Comparison of ENCODE assay signal across 7 mouse cellular contexts in genomic region chr4:155803340-155804041, GRCm38 (mm10). TPM values are rescaled to one million over a fixed set of nuclear protein-coding genes. Genes with fewer than 3 reads are reported as not detected.
DNase-seq lines count a peak whose midpoint lies in the region; ATAC-seq and TF ChIP-seq lines count a peak whose summit lies in the region.

No protein-coding gene starts in this region.

- peak overlapping the region; percentile 75 for H3K27ac ChIP-seq in embryonic facial prominence, embryonic 12.5 days
- H3K27ac ChIP-seq in heart, adult 2 months, result peak overlapping the region; percentile 88
- H3K27ac ChIP-seq in limb, embryonic 13.5 days, result peak overlapping the region; percentile 44; the same call in 1 of the 2 replicates
- H3K27ac ChIP-seq in midbrain, embryonic 16.5 days (ENCODE audit: low read length), result peak overlapping the region; percentile 74

- peaks cover 24% of the 10 kb centered on the region for H3K36me3 ChIP-seq in embryonic facial prominence, embryonic 12.5 days
- peaks cover 9% of the 10 kb centered on the region for H3K36me3 ChIP-seq in heart, adult 2 months (ENCODE audit: control insufficient read depth, insufficient read depth, low read length)
- peaks cover 33% of the 10 kb centered on the region for H3K36me3 ChIP-seq in limb, embryonic 13.5 days
- peaks cover 7% of the 10 kb centered on the region for H3K36me3 ChIP-seq in midbrain, embryonic 16.5 days (ENCODE audit: control insufficient read depth, insufficient read depth, low read length)

- WGBS in embryonic facial prominence, embryonic 12.5 days, result under 1% methylated on average over 57 of the region's 58 CpGs
- WGBS in heart, adult 2 months, result under 1% methylated on average over 58 of the region's 58 CpGs
- WGBS in limb, embryonic 13.5 days, result 0% methylated on average over 53 of the region's 58 CpGs
- WGBS in midbrain, embryonic 16.5 days, result under 1% methylated on average over 57 of the region's 58 CpGs

- DNase-seq in adrenal gland, postnatal 25 days, result peak; percentile 97
- peak; percentile 95 to 97 for DNase-seq in heart, adult 2 months
- DNase-seq in kidney, adult 8-10 months, result peak; percentile 93 to 95
- peak; percentile 96 to 98 for DNase-seq in spleen, postnatal 10 days (ENCODE audit: low spot score in 2 of 2)

- peak overlapping the region; percentile 90 for H3K4me3 ChIP-seq in embryonic facial prominence, embryonic 12.5 days
- H3K4me3 ChIP-seq in heart, adult 2 months, result peak overlapping the region; percentile 96
- peak overlapping the region; percentile 93 for H3K4me3 ChIP-seq in limb, embryonic 13.5 days
- peak overlapping the region; percentile 74 for H3K4me3 ChIP-seq in midbrain, embryonic 16.5 days (ENCODE audit: low read depth, low read length)

- no peaks in the 10 kb centered on the region for H3K27me3 ChIP-seq in embryonic facial prominence, embryonic 12.5 days
- H3K27me3 ChIP-seq in heart, adult 2 months (ENCODE audit: control insufficient read depth, insufficient read depth, low read length), result no peaks in the 10 kb centered on the region
- no peaks in the 10 kb centered on the region for H3K27me3 ChIP-seq in limb, embryonic 13.5 days
- no peaks in the 10 kb centered on the region for H3K27me3 ChIP-seq in midbrain, embryonic 16.5 days (ENCODE audit: control insufficient read depth, insufficient read depth, low read depth, low read length)

- peak; percentile 84 for TF ChIP-seq POLR2A in heart, adult 2 months (IDR thresholded peaks at IDR 0.05; ENCODE audit: insufficient read depth, low read depth, low read length)

- H3K4me1 ChIP-seq in embryonic facial prominence, embryonic 12.5 days, result peaks cover 15% of the 10 kb centered on the region
- H3K4me1 ChIP-seq in heart, adult 2 months (ENCODE audit: control insufficient read depth, insufficient read depth, low read length), result peaks cover 7% of the 10 kb centered on the region
- peaks cover 19% of the 10 kb centered on the region for H3K4me1 ChIP-seq in limb, embryonic 13.5 days
- peaks cover 17% of the 10 kb centered on the region for H3K4me1 ChIP-seq in midbrain, embryonic 16.5 days (ENCODE audit: control insufficient read depth, insufficient read depth, low read length)

- TF ChIP-seq CTCF in heart, adult 2 months (IDR thresholded peaks at IDR 0.05), result no peak

- no peaks in the 10 kb centered on the region for H3K9me3 ChIP-seq in embryonic facial prominence, embryonic 12.5 days
- no peaks in the 10 kb centered on the region for H3K9me3 ChIP-seq in limb, embryonic 13.5 days
- H3K9me3 ChIP-seq in midbrain, embryonic 16.5 days (replicated peaks; ENCODE audit: control insufficient read depth, low read length, poor library complexity, severe bottlenecking), result no peaks in the 10 kb centered on the region

- peak overlapping the region; percentile 90 for H3K9ac ChIP-seq in embryonic facial prominence, embryonic 12.5 days
- H3K9ac ChIP-seq in heart, adult 2 months (ENCODE audit: low read depth, low read length), result peak overlapping the region; percentile 98
- H3K9ac ChIP-seq in limb, embryonic 13.5 days, result peak overlapping the region; percentile 89
- peak overlapping the region; percentile 92 for H3K9ac ChIP-seq in midbrain, embryonic 16.5 days (ENCODE audit: low read depth, low read length)

- ATAC-seq in embryonic facial prominence, embryonic 12.5 days (ENCODE audit: insufficient number of reproducible peaks, insufficient read depth, low FRiP score, low TSS enrichment), result peak; percentile 98
- ATAC-seq in limb, embryonic 13.5 days (ENCODE audit: low FRiP score, low read depth), result peak; percentile 97
- ATAC-seq in midbrain, embryonic 16.5 days, result peak; percentile 98

- peak overlapping the region; percentile 61 for H3K4me2 ChIP-seq in embryonic facial prominence, embryonic 12.5 days (replicated peaks)
- H3K4me2 ChIP-seq in limb, embryonic 13.5 days (replicated peaks), result peak overlapping the region; percentile 75
- peak overlapping the region; percentile 73 for H3K4me2 ChIP-seq in midbrain, embryonic 16.5 days (ENCODE audit: low read length)

- TF ChIP-seq EP300 in heart, adult 2 months (IDR thresholded peaks at IDR 0.05; ENCODE audit: insufficient read depth, low read depth, low read length), result peak; percentile 27; the same call in 1 of the 2 replicates

- intact Hi-C loops in heart, adult 2 months (cut with DNase I), result loop anchor here (1.0 to 5.0 kb wide), 4 partner anchors 9 to 41 kb away; partner anchors contain the start of genes Atad3a, Aurkaip1, Ccnl2 and Tmem88b

- H3K79me2 ChIP-seq in heart, adult 2 months (replicated peaks; ENCODE audit: control insufficient read depth, insufficient read depth, low read length), result peaks cover 3% of the 10 kb centered on the region; the same call in 1 of the 2 replicates

RNA-seq across cellular contexts. Expression of gene Mrpl20, which starts 0.8 kb away (rescaled TPM):
- total RNA-seq in adrenal gland, postnatal 25 days (2021), result 126 and 163 TPM in 2 replicates
- polyA plus RNA-seq in embryonic facial prominence, embryonic 12.5 days (2016; fragmentation: Nextera tagmentation; extraction: Ambion mirVana), result 214 TPM in 2 replicates
- 10 to 100 TPM; 69.9 to 77.9 TPM for total RNA-seq in heart, adult 2 months (2021)
- 49.6 and 50.7 TPM in 2 replicates for polyA plus RNA-seq in heart, adult 2 months (2012; rRNA removed)
- 213 and 220 TPM in 2 replicates for polyA plus RNA-seq in limb, embryonic 13.5 days (2015; fragmentation: Nextera tagmentation; extraction: Ambion mirVana)
- 243 and 257 TPM in 2 replicates for polyA plus RNA-seq in midbrain, embryonic 16.5 days (2015; fragmentation: Nextera tagmentation; extraction: Ambion mirVana)

RNA-seq across cellular contexts. Expression of gene Ccnl2, which starts 8.8 kb away (rescaled TPM):
- 150 and 170 TPM in 2 replicates for total RNA-seq in adrenal gland, postnatal 25 days (2021)
- 243 and 253 TPM in 2 replicates for polyA plus RNA-seq in embryonic facial prominence, embryonic 12.5 days (2016; fragmentation: Nextera tagmentation; extraction: Ambion mirVana)
- total RNA-seq in heart, adult 2 months (2021), result 10 to 100 TPM; 26.6 to 27.4 TPM
- 46.0 and 69.4 TPM in 2 replicates for polyA plus RNA-seq in heart, adult 2 months (2012; rRNA removed)
- polyA plus RNA-seq in limb, embryonic 13.5 days (2015; fragmentation: Nextera tagmentation; extraction: Ambion mirVana), result 211 and 231 TPM in 2 replicates
- 148 and 154 TPM in 2 replicates for polyA plus RNA-seq in midbrain, embryonic 16.5 days (2015; fragmentation: Nextera tagmentation; extraction: Ambion mirVana)

RNA-seq across cellular contexts. Expression of gene Ankrd65, which starts 13.3 kb away (rescaled TPM):
- total RNA-seq in adrenal gland, postnatal 25 days (2021), result not detected in 2 replicates
- 0.25 TPM in 1 of 2 replicates, not detected in the other for polyA plus RNA-seq in embryonic facial prominence, embryonic 12.5 days (2016; fragmentation: Nextera tagmentation; extraction: Ambion mirVana)
- not detected for total RNA-seq in heart, adult 2 months (2021)
- polyA plus RNA-seq in heart, adult 2 months (2012; rRNA removed), result 0.41 TPM in 1 of 2 replicates, not detected in the other
- not detected in 2 replicates for polyA plus RNA-seq in limb, embryonic 13.5 days (2015; fragmentation: Nextera tagmentation; extraction: Ambion mirVana)
- not detected in 2 replicates for polyA plus RNA-seq in midbrain, embryonic 16.5 days (2015; fragmentation: Nextera tagmentation; extraction: Ambion mirVana)

RNA-seq across cellular contexts. Expression of gene Tmem88b, which starts 17.8 kb away (rescaled TPM):
- 0.79 and 1.2 TPM in 2 replicates for total RNA-seq in adrenal gland, postnatal 25 days (2021)
- 0.69 and 1.0 TPM in 2 replicates for polyA plus RNA-seq in embryonic facial prominence, embryonic 12.5 days (2016; fragmentation: Nextera tagmentation; extraction: Ambion mirVana)
- total RNA-seq in heart, adult 2 months (2021), result 1 to 10 TPM in 1 of 2 experiments, under 1 TPM in 1; 0.84 to 1.1 TPM
- polyA plus RNA-seq in heart, adult 2 months (2012; rRNA removed), result 0.96 and 2.0 TPM in 2 replicates
- 0.64 and 0.81 TPM in 2 replicates for polyA plus RNA-seq in limb, embryonic 13.5 days (2015; fragmentation: Nextera tagmentation; extraction: Ambion mirVana)
- 0.85 and 1.1 TPM in 2 replicates for polyA plus RNA-seq in midbrain, embryonic 16.5 days (2015; fragmentation: Nextera tagmentation; extraction: Ambion mirVana)

RNA-seq across cellular contexts. Expression of gene Aurkaip1, which starts 27.6 kb away (rescaled TPM):
- total RNA-seq in adrenal gland, postnatal 25 days (2021), result 135 and 160 TPM in 2 replicates
- polyA plus RNA-seq in embryonic facial prominence, embryonic 12.5 days (2016; fragmentation: Nextera tagmentation; extraction: Ambion mirVana), result 146 and 149 TPM in 2 replicates
- 100 to 1,000 TPM in 1 of 2 experiments, 10 to 100 TPM in 1; 99.2 to 117 TPM for total RNA-seq in heart, adult 2 months (2021)
- 106 and 125 TPM in 2 replicates for polyA plus RNA-seq in heart, adult 2 months (2012; rRNA removed)
- 140 and 144 TPM in 2 replicates for polyA plus RNA-seq in limb, embryonic 13.5 days (2015; fragmentation: Nextera tagmentation; extraction: Ambion mirVana)
- polyA plus RNA-seq in midbrain, embryonic 16.5 days (2015; fragmentation: Nextera tagmentation; extraction: Ambion mirVana), result 131 and 134 TPM in 2 replicates

Comparison
In these comparisons a context has a peak if more than half of its experiments do, and no peak if none do; other contexts are left out.
1. Peak in every context shown above with its lines: DNase-seq, ATAC-seq, H3K4me3 ChIP-seq and H3K27ac ChIP-seq.